Mouse (Mus musculus) heart, embryonic 15.5 days (tissue): Measurements from ENCODE around the gene Polr3c. TPM values are rescaled to one million over a fixed set of nuclear protein-coding genes. Genes with fewer than 3 reads are reported as not detected.
"Not testable (repeated sequence)": the region's sequence is repeated elsewhere in the genome, so short reads cannot be mapped to it uniquely, and the experiment has no call there.

ENCODE experiments used
- ATAC-seq: fragments of 200-750 bp; cut with Nextera tagmentation; replicated peaks from 2 replicates; pipeline ENCODE4 v1.8.0; 2017; ENCODE audit warnings: low read depth, moderate TSS enrichment; ENCODE audit not compliant: insufficient number of reproducible peaks, insufficient read depth, low FRiP score
- H3K27ac ChIP-seq: fragments of 300-500 bp; sonication (generic); 2 replicates; pipeline ENCODE4 v1.5.1; 2015; ENCODE audit warnings: mild to moderate bottlenecking, inconsistent platforms
- H3K27me3 ChIP-seq: fragments of 300-500 bp; sonication (generic); 2 replicates; pipeline ENCODE4 v1.6.1; 2015; ENCODE audit warnings: inconsistent platforms
- H3K36me3 ChIP-seq: fragments of 300-500 bp; sonication (generic); 2 replicates; pipeline ENCODE4 v1.6.1; 2015; ENCODE audit warnings: mild to moderate bottlenecking, inconsistent platforms
- H3K4me1 ChIP-seq: fragments of 300-500 bp; sonication (generic); replicated peaks from 2 replicates; pipeline ENCODE4 v1.6.1; 2015; ENCODE audit warnings: inconsistent platforms
- H3K4me2 ChIP-seq: fragments of 300-500 bp; sonication (generic); 2 replicates; pipeline ENCODE4 v1.6.1; 2015; ENCODE audit warnings: inconsistent platforms, mild to moderate bottlenecking, moderate library complexity
- H3K4me3 ChIP-seq: fragments of 300-500 bp; sonication (generic); 2 replicates; pipeline ENCODE4 v1.5.1; 2015; ENCODE audit warnings: mild to moderate bottlenecking, inconsistent platforms
- H3K9ac ChIP-seq: fragments of 300-500 bp; sonication (generic); 2 replicates; pipeline ENCODE4 v1.6.1; 2015; ENCODE audit warnings: mild to moderate bottlenecking, inconsistent platforms
- H3K9me3 ChIP-seq: fragments of 300-500 bp; sonication (generic); replicated peaks from 2 replicates; pipeline ENCODE4 v1.6.1; 2016; ENCODE audit warnings: inconsistent platforms
- WGBS: fragments of 180-500 bp; shearing (Covaris S2); methylation state at CpG from one replicate; pipeline ENCODE4 v1.1.7; 2015; ENCODE audit warnings: mixed read lengths; 5-methylcytosine and 5-hydroxymethylcytosine counted together
- polyA plus RNA-seq: library from polyadenylated mRNA; unstranded; fragments of >200 nt; fragmentation: Nextera tagmentation; extraction: Ambion mirVana; gene quantifications from 2 replicates; pipeline ENCODE4 v1.2.1, GENCODE M21; 2015

Polr3c gene
- polyA plus RNA-seq, 1 experiment from 2014 or later: 23.6 TPM

- peaks cover 19% of the 10 kb centered on the region for H3K4me1 ChIP-seq
- H3K9me3 ChIP-seq: no peaks in the 10 kb centered on the region
- H3K4me2 ChIP-seq: no peak overlapping the region
- no peak overlapping the region for H3K9ac ChIP-seq
- no peak overlapping the region for H3K27ac ChIP-seq
- no peaks in the 10 kb centered on the region for H3K36me3 ChIP-seq
- no peaks in the 10 kb centered on the region for H3K27me3 ChIP-seq
- H3K4me3 ChIP-seq: no peak overlapping the region
- no peak for ATAC-seq
- 13% methylated on average over 3 of the region's 3 CpGs for WGBS
These were observed 34.9 kb downstream of the Polr3c start for GRCm38 (mm10) chr3:96692506-96692905.

GRCm38 (mm10) chr3:96690298-96690697 lies 37.1 kb downstream of the Polr3c start:
- no peak overlapping the region for H3K27ac ChIP-seq
- 43% methylated on average over 3 of the region's 3 CpGs for WGBS
- H3K9ac ChIP-seq: no peak overlapping the region
- H3K27me3 ChIP-seq: peaks cover 6% of the 10 kb centered on the region
- no peak for ATAC-seq
- H3K36me3 ChIP-seq: no peaks in the 10 kb centered on the region
- no peak overlapping the region for H3K4me2 ChIP-seq
- H3K4me3 ChIP-seq: no peak overlapping the region
- no peaks in the 10 kb centered on the region for H3K9me3 ChIP-seq
- H3K4me1 ChIP-seq: peaks cover 9% of the 10 kb centered on the region

GRCm38 (mm10) chr3:96688854-96689253 lies 38.6 kb downstream of the Polr3c start:
- Histone ChIP-seq H3K27me3 (peaks cover 15% of the 10 kb centered on the region), H3K27ac (no peak overlapping the region), H3K4me1 (peaks cover 11% of the 10 kb centered on the region), H3K9ac (no peak overlapping the region), H3K4me3 (no peak overlapping the region), H3K9me3 (no peaks in the 10 kb centered on the region), H3K36me3 (no peaks in the 10 kb centered on the region), H3K4me2 (no peak overlapping the region)
- WGBS: 77% methylated on average over 11 of the region's 11 CpGs
- no peak for ATAC-seq

GRCm38 (mm10) chr3:96686057-96686456 lies 41.4 kb downstream of the Polr3c start:
- ATAC-seq, H3K4me1 ChIP-seq, H3K4me2 ChIP-seq, H3K9me3 ChIP-seq, H3K4me3 ChIP-seq, H3K27ac ChIP-seq, H3K36me3 ChIP-seq, H3K9ac ChIP-seq: not testable (repeated sequence)
- H3K27me3 ChIP-seq: peaks cover 30% of the 10 kb centered on the region
- 92% methylated on average over 5 of the region's 5 CpGs for WGBS

- Histone ChIP-seq H3K27me3 (peaks cover 42% of the 10 kb centered on the region), H3K36me3 (no peaks in the 10 kb centered on the region), H3K4me1 (peaks cover 8% of the 10 kb centered on the region), H3K4me2 (peak overlapping the region; percentile 60), H3K9ac (0 out of 2 replicates have a peak overlapping the region, but pooled peaks have one; percentile 20), H3K4me3 (peak overlapping the region; percentile 38), H3K27ac (no peak overlapping the region), H3K9me3 (no peaks in the 10 kb centered on the region)
- WGBS: 15% methylated on average over 28 of the region's 28 CpGs
- no peak for ATAC-seq
These were observed 42.6 kb downstream of the Polr3c start for GRCm38 (mm10) chr3:96684822-96685156.

GRCm38 (mm10) chr3:96684151-96684821 lies 43.1 kb downstream of the Polr3c start:
- peak overlapping the region; percentile 60 for H3K4me2 ChIP-seq
- peak overlapping the region; percentile 38 for H3K4me3 ChIP-seq
- H3K9me3 ChIP-seq: no peaks in the 10 kb centered on the region
- WGBS: 39% methylated on average over 17 of the region's 17 CpGs
- 0 out of 2 replicates have a peak overlapping the region, but pooled peaks have one; percentile 20 for H3K9ac ChIP-seq
- peaks cover 46% of the 10 kb centered on the region for H3K27me3 ChIP-seq
- H3K27ac ChIP-seq: no peak overlapping the region
- H3K4me1 ChIP-seq: peaks cover 8% of the 10 kb centered on the region
- no peaks in the 10 kb centered on the region for H3K36me3 ChIP-seq
- no peak for ATAC-seq

GRCm38 (mm10) chr3:96683496-96683895 lies 43.9 kb downstream of the Polr3c start:
- Histone ChIP-seq H3K4me3 (no peak overlapping the region), H3K36me3 (no peaks in the 10 kb centered on the region), H3K4me1 (peaks cover 8% of the 10 kb centered on the region), H3K9ac (no peak overlapping the region), H3K27me3 (peaks cover 51% of the 10 kb centered on the region), H3K9me3 (no peaks in the 10 kb centered on the region), H3K27ac (no peak overlapping the region), H3K4me2 (no peak overlapping the region)
- ATAC-seq: no peak
- WGBS: 82% methylated on average over 3 of the region's 3 CpGs

GRCm38 (mm10) chr3:96680269-96680956 lies 47.0 kb downstream of the Polr3c start:
- 24% methylated on average over 12 of the region's 12 CpGs for WGBS
- no peak overlapping the region for H3K27ac ChIP-seq
- ATAC-seq: no peak
- H3K4me2 ChIP-seq: no peak overlapping the region
- H3K27me3 ChIP-seq: peaks cover 47% of the 10 kb centered on the region
- H3K9ac ChIP-seq: no peak overlapping the region
- H3K4me1 ChIP-seq: peaks cover 8% of the 10 kb centered on the region
- no peak overlapping the region for H3K4me3 ChIP-seq
- H3K9me3 ChIP-seq: no peaks in the 10 kb centered on the region
- no peaks in the 10 kb centered on the region for H3K36me3 ChIP-seq

- H3K9ac ChIP-seq: no peak overlapping the region
- WGBS: 22% methylated on average over 5 of the region's 5 CpGs
- no peak for ATAC-seq
- H3K4me3 ChIP-seq: no peak overlapping the region
- no peaks in the 10 kb centered on the region for H3K4me1 ChIP-seq
- H3K27ac ChIP-seq: no peak overlapping the region
- H3K9me3 ChIP-seq: no peaks in the 10 kb centered on the region
- H3K4me2 ChIP-seq: no peak overlapping the region
- no peaks in the 10 kb centered on the region for H3K36me3 ChIP-seq
- H3K27me3 ChIP-seq: peaks cover 41% of the 10 kb centered on the region
These were observed 48.2 kb downstream of the Polr3c start for GRCm38 (mm10) chr3:96679159-96679674.

GRCm38 (mm10) chr3:96678456-96678855 lies 49.0 kb downstream of the Polr3c start:
- H3K36me3 ChIP-seq: no peaks in the 10 kb centered on the region
- H3K4me1 ChIP-seq: no peaks in the 10 kb centered on the region
- H3K9ac ChIP-seq: no peak overlapping the region
- no peak overlapping the region for H3K4me2 ChIP-seq
- 64% methylated on average over 7 of the region's 7 CpGs for WGBS
- H3K9me3 ChIP-seq: no peaks in the 10 kb centered on the region
- ATAC-seq: no peak
- H3K27me3 ChIP-seq: peaks cover 34% of the 10 kb centered on the region
- H3K27ac ChIP-seq: no peak overlapping the region
- no peak overlapping the region for H3K4me3 ChIP-seq

GRCm38 (mm10) chr3:96675690-96676089 lies 51.7 kb downstream of the Polr3c start:
- Histone ChIP-seq H3K4me2 (no peak overlapping the region), H3K9me3 (no peaks in the 10 kb centered on the region), H3K4me3 (no peak overlapping the region), H3K27ac (no peak overlapping the region), H3K4me1 (peaks cover under 1% of the 10 kb centered on the region), H3K27me3 (peaks cover 19% of the 10 kb centered on the region), H3K9ac (no peak overlapping the region), H3K36me3 (no peaks in the 10 kb centered on the region)
- 62% methylated on average over 3 of the region's 3 CpGs for WGBS
- ATAC-seq: no peak
